Mouse (Mus musculus) embryo, embryonic 10 days (tissue): ENCODE measurements around the gene Ncs1.

Experiments
- DNase-seq: peaks from one replicate; pipeline ENCODE4 v3.0.0-alpha.2; 2015; ENCODE audit warnings: low spot score

Ncs1 gene

GRCm38 (mm10) chr2:31245491-31246141 lies at the start of gene Ncs1:
Gene Ncs1 (plus strand): TSS chr2:31245823.
- peak; percentile 85 for DNase-seq

GRCm38 (mm10) chr2:31198621-31199020 lies 47.0 kb upstream of the Ncs1 start:
- DNase-seq, result no peak

GRCm38 (mm10) chr2:31200051-31200450 lies 45.6 kb upstream of the Ncs1 start:
- no peak for DNase-seq

GRCm38 (mm10) chr2:31201851-31202250 lies 43.8 kb upstream of the Ncs1 start:
- peak; percentile 36 for DNase-seq

GRCm38 (mm10) chr2:31202357-31202756 lies 43.3 kb upstream of the Ncs1 start:
- peak; percentile 26 for DNase-seq

GRCm38 (mm10) chr2:31202956-31203355 lies 42.7 kb upstream of the Ncs1 start:
- no peak for DNase-seq

- no peak for DNase-seq
Observed at GRCm38 (mm10) chr2:31204677-31205076, 40.9 kb upstream of the Ncs1 start.

- DNase-seq, result no peak
Observed at GRCm38 (mm10) chr2:31206211-31206610, 39.4 kb upstream of the Ncs1 start.

GRCm38 (mm10) chr2:31206882-31207281 lies 38.7 kb upstream of the Ncs1 start:
- no peak for DNase-seq

- DNase-seq, result no peak
Observed at GRCm38 (mm10) chr2:31208544-31209142, 37.0 kb upstream of the Ncs1 start.

GRCm38 (mm10) chr2:31209525-31209924 lies 36.1 kb upstream of the Ncs1 start:
- no peak for DNase-seq

- DNase-seq, result no peak
Observed at GRCm38 (mm10) chr2:31210144-31210847, 35.3 kb upstream of the Ncs1 start.

- no peak for DNase-seq
Observed at GRCm38 (mm10) chr2:31211204-31211603, 34.4 kb upstream of the Ncs1 start.

GRCm38 (mm10) chr2:31214211-31214796 lies 31.3 kb upstream of the Ncs1 start:
- DNase-seq, result no peak

- DNase-seq, result no peak
Observed at GRCm38 (mm10) chr2:31218611-31219010, 27.0 kb upstream of the Ncs1 start.

GRCm38 (mm10) chr2:31219470-31219869 lies 26.2 kb upstream of the Ncs1 start:
- no peak for DNase-seq

GRCm38 (mm10) chr2:31220844-31221243 lies 24.8 kb upstream of the Ncs1 start:
- no peak for DNase-seq

GRCm38 (mm10) chr2:31221582-31221981 lies 24.0 kb upstream of the Ncs1 start:
- DNase-seq, result no peak

GRCm38 (mm10) chr2:31228768-31229311 lies 16.8 kb upstream of the Ncs1 start:
- DNase-seq, result no peak

GRCm38 (mm10) chr2:31239203-31239696 lies 6.4 kb upstream of the Ncs1 start:
- peak; percentile 78 for DNase-seq

- DNase-seq, result no peak
Observed at GRCm38 (mm10) chr2:31239833-31240232, 5.8 kb upstream of the Ncs1 start.

GRCm38 (mm10) chr2:31241639-31242038 lies 4.0 kb upstream of the Ncs1 start:
- no peak for DNase-seq
